Mouse (Mus musculus): ENCODE measurements around the gene Trim50.

Gene Trim50

DNA sequence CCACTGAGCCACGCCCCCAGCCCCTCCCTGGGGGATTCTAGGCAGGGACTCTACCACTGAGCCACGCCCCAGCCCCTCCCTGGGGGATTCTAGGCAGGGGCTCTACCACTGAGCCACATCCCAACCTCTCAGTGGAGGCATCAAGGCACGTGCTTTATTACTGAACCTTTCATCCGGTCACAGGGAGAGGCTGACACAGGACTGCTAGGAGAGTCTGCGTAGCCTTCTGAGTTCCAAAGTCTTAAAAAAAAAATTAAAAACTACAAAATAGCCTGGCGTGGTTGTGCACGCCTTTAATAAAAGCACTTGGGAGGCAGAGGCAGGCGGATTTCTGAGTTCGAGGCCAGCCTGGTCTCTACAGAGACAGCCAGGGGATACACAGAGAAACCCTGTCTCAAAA is 16.1 kb downstream of the Trim50 start:
- CTCF ChIA-PET = interaction anchor here (0.7 kb wide), 3 partner anchors 121 to 334 kb away, joined by 3 to 4 read pairs (median 3); no protein-coding TSS in a partner anchor

GRCm38 (mm10) chr5:135369787-135370654 is 16.9 kb downstream of the Trim50 start, which contains the start of gene Nsun5:
TSS of gene Nsun5 (plus strand) at chr5:135369953.
- CTCF ChIA-PET = interaction anchor here (0.5 to 1.2 kb wide), 5 partner anchors 20 to 529 kb away, joined by 3 to 28 read pairs (median 3); no protein-coding TSS in a partner anchor

DNA sequence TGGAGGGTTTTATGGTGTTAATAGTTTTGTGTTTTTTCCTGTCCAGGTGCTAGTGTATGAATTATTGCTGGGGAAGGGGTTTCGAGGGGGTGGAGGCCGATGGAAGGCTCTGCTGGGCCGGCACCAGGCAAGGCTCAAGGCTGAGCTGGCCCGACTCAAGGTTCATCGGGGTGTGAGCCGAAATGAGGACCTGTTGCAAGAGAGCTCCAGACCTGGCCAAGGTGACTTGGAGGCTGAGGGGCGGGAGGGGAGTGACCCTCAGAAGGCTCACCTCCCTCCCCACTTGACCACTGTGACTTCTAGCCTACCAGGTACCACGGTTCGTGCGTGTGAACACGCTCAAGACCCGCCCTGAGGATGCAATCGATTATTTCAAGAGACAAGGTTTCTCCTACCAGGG is 18.1 kb downstream of the Trim50 start:
- CTCF ChIA-PET = no interaction called here

DNA sequence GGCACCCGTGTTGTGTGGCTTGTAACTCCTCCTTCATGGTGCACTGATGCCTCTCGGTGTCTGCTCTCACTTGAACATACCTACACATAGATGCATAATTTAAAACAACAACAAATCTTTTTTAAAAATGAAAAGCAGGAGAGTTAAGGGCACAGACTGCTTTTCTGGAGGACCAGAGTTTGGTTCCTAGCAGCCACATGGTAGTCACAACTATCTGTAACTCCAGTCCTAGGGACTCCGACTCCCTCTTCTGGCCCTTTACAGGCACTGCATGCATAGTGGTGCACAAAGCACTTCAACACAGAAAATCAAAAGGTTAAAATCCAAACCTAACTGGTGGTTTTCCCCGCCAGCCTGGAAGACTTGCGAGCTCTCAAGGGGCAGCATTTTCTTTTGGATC is 20.5 kb downstream of the Trim50 start:
- CTCF ChIA-PET = no interaction called here

GRCm38 (mm10) chr5:135375167-135375566 is 22.1 kb downstream of the Trim50 start:
- CTCF ChIA-PET = no interaction called here

- CTCF ChIA-PET = no interaction called here
Measured at GRCm38 (mm10) chr5:135376341-135376740, 23.2 kb downstream of the Trim50 start.

DNA sequence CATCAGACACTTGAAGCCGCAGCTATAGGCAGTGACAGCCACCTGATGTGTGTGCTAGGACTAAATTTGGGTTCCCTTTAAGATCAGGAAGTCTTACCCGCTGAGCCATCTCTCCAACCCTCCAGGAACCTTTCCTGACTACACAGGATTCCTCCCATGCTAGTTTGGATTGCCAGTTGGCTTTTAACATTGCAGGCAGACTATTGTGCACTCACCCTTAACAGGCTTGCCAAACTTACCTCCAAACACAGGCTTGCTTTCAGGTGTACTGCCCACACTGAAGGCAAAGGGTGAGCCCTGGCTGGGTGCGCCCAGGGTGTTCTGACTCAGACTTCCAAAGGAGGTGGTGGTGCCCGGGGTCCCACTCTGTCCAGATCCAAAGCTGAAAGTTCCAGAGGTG is 27.6 kb downstream of the Trim50 start:
- CTCF ChIA-PET = no interaction called here

- CTCF ChIA-PET = no interaction called here
Measured at GRCm38 (mm10) chr5:135381356-135381925, 28.3 kb downstream of the Trim50 start.

GRCm38 (mm10) chr5:135382746-135383145 is 29.7 kb downstream of the Trim50 start:
- CTCF ChIA-PET = no interaction called here

DNA sequence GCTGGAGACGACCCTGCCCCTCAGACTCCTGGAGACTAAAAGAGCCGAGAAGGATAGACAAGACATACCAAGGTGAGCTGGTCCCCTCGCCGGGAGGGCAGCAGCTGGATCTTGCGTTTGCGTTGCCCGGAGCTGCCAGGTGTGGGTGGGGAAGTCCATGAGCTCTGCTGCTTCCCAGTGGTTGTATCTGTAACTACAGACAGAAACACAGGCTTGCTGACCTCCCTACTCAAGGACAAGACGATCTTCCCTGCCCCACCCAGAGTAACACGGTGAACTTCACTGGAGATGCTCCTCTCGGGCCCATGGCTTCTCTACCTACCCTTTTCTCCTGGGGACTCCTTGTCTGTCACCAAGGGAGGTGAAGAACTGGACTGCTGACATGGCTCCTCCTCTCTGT is 30.7 kb downstream of the Trim50 start:
- CTCF ChIA-PET = no interaction called here

DNA sequence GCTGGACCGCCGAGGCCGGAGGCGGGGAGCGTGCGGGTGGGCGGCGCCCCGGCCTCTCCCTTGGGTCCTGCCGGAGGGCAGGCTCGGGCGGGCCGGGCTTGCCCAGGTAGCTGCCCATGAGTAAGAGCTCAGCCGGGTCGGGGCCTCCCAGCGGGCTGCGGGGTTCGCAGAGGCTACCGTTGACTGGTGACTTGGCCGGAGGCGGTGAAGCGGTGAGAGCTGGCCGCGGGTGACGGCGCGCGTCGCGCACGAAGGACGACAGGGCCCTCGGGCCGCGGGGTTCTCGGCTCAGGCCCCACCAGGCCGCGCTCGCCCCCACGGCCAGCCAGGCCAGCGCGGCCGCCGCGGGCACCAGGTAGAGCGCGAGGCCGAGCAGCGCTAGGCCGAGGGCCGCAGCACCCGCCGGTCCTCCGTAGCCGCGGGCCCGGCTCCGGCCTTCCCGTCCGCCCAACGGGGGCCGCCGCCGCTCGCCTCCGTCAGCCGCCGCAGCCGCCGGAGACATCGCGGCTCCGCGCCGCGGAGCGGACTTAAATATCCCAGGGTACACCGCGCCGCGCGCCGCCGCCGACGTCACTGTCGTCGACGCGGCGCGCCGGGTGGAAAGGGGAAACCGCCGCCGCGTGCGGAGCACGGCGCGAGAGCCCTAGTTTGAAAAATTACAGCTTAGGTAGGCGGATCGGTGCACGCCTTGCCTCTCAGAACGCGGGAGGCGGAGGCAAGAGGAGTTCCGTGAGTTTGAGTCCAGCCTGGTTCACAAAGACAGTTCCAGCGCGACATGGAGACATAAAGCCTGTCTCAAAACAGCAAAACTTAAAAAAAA is 41.1 kb downstream of the Trim50 start, which contains the start of gene Pom121:
Pom121 (minus strand) TSS at position 543 of the 820 bp plus-strand sequence.
- CTCF ChIA-PET = no interaction called here

- CTCF ChIA-PET = no interaction called here
Measured at GRCm38 (mm10) chr5:135395826-135396225, 42.7 kb downstream of the Trim50 start.

- CTCF ChIA-PET = no interaction called here
Measured at GRCm38 (mm10) chr5:135399382-135399781, 46.3 kb downstream of the Trim50 start.

DNA sequence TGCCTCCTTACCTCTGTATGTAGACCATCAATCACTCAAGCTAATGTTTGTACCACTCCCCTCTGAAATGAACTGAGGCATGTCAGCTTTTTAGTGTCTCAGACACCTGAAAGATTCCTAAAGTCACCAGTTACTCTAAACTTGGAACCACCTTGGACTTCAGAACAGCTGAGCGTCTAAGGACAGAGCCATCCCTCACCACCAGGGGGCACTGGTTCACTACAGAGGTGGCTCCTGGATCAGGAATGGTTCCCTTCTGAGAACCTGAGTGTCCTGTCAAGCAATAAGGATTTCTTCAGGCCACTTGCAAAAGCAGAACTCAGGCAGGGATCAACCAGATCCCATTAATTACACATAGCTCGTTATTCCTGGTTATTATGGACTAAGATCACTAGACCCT is 47.1 kb downstream of the Trim50 start:
- CTCF ChIA-PET = interaction anchor here (0.6 kb wide), 1 partner anchor 94 kb away, joined by 3 read pairs; no protein-coding TSS in a partner anchor

DNA sequence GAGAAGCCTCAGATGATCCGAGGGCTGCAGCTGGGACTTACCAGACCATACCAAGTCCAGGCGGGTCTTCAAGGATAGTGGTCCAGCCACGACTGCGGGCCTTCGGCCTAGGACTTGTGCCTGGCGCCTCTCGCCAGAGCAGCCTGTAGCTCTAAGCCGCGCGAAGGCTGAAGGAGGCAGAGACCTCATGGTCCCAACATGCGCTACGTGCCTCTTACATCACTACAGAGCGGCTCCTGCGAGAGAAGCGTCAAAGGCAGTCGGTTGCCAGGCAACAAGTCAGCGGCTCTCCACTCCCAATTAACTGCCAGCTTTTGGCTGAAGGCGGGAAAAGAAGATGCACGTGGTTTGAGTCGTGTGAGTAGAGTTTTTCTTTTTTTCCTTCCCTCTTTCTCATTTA is 51.5 kb downstream of the Trim50 start:
- CTCF ChIA-PET = interaction anchor here (0.6 kb wide), 1 partner anchor 15 kb away, joined by 5 read pairs; no protein-coding TSS in a partner anchor

- CTCF ChIA-PET = interaction anchor here (0.7 kb wide), 1 partner anchor 211 kb away, joined by 3 read pairs; no protein-coding TSS in a partner anchor
Measured at GRCm38 (mm10) chr5:135405437-135405836, 52.3 kb downstream of the Trim50 start.

DNA sequence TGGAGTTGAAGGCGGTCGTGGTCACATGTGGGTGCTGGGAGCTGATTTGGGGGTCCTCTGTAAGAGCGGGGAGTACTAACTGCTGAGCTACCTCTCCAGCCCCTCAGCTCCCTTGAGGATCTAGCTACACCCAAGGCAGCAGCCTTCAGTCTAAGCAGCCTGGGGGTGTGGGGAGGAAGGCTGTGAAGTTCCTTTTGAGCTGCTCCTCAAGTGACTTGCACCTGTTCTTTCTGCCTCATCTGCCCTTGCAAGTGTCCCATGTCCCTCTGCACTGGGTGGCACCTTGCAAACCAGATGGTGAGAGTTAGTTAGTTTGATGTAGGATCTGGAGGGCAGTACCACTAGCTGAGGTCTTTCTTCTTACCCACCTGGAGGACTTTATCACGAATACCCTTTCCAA is 55.0 kb downstream of the Trim50 start:
- CTCF ChIA-PET = no interaction called here

DNA sequence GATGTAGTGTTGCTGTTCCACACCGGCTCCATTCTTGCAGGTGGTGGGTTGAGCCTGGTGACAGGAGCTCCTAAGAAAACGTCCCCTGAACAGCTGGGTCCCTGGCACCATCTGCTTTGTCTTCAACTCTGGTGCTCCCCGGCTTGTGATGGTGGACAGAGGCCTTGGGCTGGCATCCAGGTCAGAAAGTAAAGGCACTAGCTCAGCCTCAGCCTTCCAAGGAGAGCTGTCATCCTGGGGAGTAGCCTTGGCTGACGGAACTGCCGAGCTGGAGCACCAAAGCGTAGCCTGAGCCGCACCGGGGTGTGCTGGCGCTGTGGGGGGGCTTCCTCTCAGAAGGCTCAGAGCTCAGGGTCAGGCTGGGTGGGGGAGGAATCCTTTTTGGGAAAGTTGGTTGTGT is 57.2 kb downstream of the Trim50 start:
- CTCF ChIA-PET = no interaction called here

Data from spleen, embryonic (tissue).